Mouse (Mus musculus): ENCODE data around the gene Slc25a53.
"Not testable (repeated sequence)": the region's sequence is repeated elsewhere in the genome, so short reads cannot be mapped to it uniquely, and the experiment has no call there.

The Slc25a53 gene

GRCm38 (mm10) chrX:137038000-137038483 lies at the start of gene Slc25a53:
Slc25a53 (minus strand) TSS chrX:137038302.
- DNase-seq = peak; percentile 89 to 91

DNA sequence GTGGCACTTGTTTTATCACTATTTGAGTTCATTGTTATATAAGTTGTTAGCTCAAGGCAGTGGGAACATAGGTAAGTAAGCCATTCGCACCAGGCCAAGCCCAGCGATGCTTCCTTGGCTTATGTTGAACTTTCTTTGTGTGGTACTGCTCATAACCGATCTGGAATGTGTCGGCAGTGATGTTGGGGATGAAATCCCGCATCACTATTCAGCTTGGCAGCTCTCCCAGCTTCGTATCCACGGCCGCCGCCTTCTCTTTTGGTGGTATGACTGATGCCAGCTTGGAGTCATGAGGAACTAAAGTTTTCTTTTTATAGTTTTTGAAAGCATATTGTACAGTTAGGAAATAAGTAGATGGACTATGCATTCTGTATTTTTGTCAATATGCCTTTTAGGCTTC lies 25.1 kb upstream of the Slc25a53 start:
- DNase-seq = no peak

DNA sequence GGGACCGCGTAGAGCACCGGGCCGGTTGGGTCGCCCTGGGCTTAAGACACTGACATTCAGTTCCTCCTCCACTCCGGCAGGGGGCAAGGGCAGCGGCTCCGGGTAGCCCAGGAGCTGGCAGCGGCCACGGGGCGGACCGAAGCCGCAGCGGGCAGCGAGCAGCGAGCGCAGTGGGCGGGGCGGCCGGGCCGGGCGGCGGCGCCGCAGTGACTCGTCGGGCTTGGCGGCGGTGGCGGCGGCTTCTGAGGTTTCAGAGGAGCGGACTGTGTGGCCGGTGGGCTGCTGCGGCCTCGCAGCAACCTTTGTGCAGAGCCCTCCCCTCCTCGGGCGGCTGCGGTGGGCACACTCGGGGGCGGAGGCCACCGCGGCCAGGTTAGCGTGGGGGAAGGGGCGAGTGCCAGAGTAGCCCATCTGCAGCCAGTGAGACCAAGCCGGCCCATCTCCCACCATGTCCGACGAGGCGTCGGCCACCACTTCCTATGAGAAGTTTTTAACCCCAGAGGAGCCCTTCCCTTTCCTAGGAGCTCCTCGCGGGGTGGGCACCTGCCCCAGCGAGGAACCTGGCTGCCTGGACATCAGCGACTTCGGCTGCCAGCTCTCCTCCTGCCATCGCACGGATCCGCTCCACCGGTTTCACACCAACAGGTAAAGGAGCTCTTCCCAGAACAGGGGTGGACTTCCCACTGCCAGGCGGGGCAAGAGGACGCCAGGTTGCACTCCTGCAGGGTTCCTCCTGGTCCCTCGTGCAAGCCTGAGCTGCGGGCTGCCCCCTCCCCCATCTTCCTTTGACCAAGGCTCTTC lies 11.5 kb upstream of the Slc25a53 start, which contains the start of gene Fam199x:
Gene Fam199x (plus strand): TSS at position 170 of the 801 bp plus-strand sequence.
- DNase-seq = peak; percentile 84 to 85

DNA sequence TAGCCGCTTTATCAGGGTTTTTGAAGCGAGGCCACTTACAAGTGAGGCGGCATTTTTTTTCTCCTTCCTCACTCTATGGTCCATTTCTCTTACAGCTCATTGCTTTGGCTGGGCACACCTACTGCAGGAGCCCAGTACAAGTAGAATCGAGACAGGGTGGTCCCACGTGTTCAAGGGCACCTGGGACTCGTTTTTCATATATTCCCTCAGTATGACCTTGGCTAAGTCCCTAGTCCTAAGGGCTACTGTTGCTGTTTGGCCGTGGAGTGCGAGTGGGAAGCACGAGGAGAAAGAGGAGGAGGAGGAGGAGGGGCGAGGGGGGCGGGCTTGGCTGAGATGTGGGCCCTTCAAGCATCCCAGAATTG lies 10.9 kb upstream of the Slc25a53 start:
- DNase-seq = no peak

DNA sequence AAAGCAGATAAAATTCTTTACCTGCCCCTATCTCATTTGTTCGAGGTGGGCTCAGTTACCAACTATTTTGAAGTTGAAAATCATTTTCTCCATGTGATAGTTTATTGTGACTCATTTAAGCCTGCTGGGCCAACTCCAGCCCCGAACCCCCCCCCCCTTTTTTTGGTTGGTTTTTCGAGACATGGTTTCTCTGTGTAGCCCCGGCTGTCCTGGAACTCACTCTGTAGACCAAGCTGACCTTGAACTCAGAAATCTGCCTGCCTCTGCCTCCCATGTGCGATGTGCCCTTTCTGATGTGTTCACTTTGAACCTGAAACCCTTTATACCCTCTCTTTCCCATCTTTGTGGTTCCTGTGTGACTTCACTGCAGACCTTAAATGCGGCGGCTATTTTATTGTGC lies 400 bp upstream of the Slc25a53 start:
- peak in 1 of 2 experiments; percentile 5 for DNase-seq

DNA sequence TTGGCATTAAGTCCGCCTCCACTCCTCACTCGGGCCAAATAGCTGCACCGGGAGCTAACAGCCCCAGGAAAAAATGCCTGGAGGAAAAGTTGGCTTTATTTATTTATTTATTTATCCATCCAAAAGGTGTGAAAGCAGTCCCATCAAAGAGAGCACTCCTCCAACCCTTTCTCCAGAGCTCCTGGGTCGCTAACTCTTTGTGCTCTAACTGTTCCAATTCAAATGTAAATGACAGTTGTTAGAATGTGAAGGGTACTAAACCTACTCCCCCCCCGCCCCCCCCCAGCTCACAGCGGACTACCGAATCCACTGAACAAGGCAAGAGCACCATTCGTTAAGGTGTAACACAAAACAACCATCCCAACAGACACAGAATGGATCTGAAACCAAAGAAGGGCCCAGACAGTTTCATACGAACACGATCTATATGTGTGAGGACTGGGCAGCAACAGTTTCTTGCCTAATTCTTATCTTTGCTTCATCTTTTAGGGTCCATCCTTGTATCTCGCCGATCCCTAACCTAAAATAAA lies 567 bp downstream of the Slc25a53 start:
- DNase-seq = no peak

DNA sequence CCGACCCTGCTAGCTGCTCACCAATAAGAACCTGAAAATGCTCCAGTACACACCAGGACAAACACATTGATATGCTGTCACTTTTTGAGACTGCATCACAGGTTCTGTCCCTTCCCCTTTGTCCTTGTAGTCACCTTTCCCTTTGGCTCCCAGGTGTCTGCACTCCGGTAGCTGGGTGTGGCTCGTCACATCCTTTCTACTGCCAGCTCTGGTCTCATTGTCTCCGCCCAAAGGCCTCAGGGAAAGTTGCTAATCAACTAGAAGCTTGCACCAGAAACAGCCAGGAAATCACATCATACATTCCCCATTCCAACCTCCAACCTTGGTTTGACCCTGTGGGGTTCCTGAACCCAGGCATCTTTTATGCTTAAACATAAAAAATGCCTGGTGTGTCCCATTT lies 3.8 kb downstream of the Slc25a53 start:
- DNase-seq = no peak

- DNase-seq = no peak
Observed at GRCm38 (mm10) chrX:137031726-137032125, 6.4 kb downstream of the Slc25a53 start.

GRCm38 (mm10) chrX:137030916-137031315 lies 7.2 kb downstream of the Slc25a53 start:
- no peak for DNase-seq

DNA sequence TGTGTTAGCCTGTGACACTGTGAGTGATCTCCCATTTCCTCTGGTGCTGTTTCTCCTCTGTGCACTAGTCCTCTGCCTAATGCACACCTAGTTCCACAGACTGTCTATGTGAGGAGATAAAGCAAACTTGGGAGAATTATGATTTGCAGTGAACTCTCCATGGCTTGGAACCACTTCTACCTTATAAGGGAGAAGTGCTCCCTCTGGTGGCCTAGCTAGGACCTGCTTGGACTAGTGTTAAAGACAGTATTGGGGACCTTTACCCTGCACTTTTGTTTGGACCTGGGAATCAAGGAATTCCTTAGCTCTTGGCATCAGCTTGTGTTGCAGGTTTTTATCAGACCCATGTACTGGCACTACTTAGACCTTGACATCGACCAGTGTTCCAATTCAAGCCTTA lies 18.8 kb downstream of the Slc25a53 start:
- peak; percentile 74 to 87 for DNase-seq

DNA sequence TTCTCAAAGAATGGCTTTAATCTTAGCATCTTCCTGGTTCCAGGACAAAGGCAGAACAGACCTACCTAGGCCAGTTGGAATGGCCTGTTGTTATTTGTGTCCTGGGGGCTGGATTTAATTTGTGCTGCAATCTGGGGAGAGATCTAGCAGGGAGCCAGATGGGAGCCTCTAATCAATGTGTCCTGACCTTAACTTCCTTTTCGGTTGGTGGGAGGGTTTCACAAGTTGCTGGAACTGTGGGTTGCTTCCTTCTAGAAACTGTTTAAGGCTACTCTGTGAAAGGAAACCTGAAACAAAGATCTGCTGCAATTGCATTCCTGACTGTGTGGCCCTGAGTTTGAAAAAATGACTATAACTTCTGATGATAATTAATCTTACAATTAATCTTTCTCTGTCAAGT lies 20.4 kb downstream of the Slc25a53 start:
- DNase-seq = no peak

DNA sequence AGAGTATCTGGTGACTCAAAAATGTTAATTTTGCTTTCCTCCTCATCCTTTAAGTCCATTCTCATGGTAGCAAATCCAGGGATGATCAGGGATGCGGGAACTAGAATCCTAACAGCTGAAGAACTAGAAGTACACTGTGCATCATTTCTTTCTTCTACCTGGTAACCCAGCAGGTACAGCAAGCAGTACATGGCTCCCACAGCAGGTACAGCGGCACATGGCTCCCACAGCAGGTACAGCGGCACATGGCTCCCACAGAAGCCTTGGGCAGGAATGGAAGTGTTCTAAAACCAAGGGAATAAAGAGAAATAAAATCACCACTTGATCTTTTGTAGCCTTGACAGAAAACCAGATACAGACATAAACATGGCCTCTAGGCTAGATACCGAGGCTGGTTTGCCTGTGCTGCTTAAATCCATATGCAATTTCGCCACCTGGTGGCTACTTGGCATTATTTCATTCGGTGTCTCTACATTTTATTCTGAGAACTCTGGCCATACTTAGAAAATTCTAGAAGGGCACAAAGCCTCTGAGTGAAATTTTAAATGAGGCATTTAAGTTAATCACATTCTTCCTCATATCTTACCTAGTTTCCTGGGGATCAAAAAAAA lies 22.9 kb downstream of the Slc25a53 start:
- peak; percentile 69 to 72 for DNase-seq

DNA sequence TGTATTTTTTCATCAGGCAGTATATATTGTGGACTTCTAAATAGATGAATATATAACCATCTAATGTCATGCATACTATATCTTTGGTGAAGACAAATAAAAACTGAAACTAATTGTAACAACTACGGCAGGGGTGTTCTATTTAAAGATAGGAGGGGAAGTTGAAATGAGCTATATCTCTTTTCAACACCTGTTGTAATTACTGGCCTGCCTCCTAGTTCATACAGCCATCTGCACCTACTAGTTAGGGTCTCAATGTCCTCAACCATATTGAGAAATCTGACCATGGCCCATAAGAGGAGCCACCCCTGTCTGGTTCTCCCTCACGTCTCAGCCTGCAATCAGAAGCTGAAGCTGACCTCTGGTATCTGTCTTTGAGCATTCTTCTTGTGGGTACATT lies 41.8 kb downstream of the Slc25a53 start:
- DNase-seq = no peak

DNA sequence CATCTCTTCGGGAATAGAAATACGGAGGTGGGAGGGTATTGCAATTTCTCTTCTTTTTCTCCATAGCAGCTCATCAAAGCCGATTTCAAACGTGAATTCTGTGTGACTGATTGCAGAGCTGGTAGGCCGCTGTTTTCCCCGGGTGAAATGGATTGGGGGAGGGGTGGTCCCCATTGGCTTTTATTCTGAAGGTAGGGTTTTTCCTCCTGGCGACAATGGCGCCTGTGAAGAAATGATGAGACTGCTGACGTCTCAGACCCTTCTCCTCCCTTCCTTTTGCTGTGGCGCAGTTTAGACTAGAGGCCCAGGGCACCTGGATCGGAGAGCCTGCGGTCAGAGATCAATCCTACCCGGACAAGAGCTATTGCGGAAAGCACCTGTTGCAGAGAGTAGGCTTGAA lies 44.5 kb downstream of the Slc25a53 start:
- DNase-seq = peak; percentile 49 to 66

GRCm38 (mm10) chrX:136992978-136993547 lies 45.0 kb downstream of the Slc25a53 start, which contains the start of gene Zcchc18:
Zcchc18 (plus strand) TSS chrX:136993155.
- peak; percentile 86 to 87 for DNase-seq

GRCm38 (mm10) chrX:136992191-136992965 lies 45.7 kb downstream of the Slc25a53 start:
- peak; percentile 47 to 54 for DNase-seq

DNA sequence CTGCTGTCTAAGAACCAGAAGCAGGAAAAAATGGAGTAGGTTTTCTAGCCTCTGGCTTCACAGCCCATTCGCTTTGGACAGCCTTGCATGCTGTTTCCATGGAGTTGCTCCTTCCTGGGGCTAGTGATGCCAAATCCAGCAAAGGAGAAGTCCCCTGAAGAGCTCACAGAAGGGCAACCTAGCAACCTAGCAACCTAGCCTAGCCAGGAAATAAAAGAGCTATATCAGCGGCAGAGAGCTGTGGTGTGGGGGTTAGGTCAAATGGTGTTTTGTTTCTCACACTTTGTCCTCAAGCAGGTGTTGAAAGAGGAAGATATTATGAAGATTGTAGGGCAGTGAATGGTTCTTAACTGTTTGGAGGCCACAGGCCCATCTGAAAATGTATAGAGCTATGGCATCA lies 46.8 kb downstream of the Slc25a53 start:
- DNase-seq = peak; percentile 12 to 16

GRCm38 (mm10) chrX:136986039-136986438 lies 52.1 kb downstream of the Slc25a53 start:
- no peak for DNase-seq

DNA sequence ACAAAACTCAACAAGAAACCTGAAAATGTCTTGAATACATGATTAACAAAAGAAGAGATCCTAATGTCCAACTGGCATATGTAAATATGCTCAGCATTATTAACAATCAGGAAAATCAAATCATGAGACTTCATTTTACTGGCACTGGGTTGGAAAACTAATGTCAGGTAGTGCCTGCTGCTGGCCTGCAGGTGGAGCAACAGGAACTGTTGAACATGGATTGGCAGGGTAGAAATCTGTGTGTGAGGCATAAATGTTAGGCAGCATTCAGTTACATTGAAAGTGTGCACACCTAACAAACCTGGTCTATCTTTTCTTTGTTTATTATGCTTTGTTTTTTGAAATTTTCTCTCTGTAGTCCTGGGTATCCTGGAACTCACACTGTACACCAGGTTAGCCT lies 59.5 kb downstream of the Slc25a53 start:
- DNase-seq = peak; percentile 22 to 41

GRCm38 (mm10) chrX:136976424-136977084 lies 61.5 kb downstream of the Slc25a53 start, which contains the start of the genes Tmsb15l and Tmsb15b1:
Tmsb15l (minus strand) TSS chrX:136976869.
Tmsb15b1 (minus strand) TSS chrX:136976874.
- DNase-seq = peak; percentile 61 to 80

DNA sequence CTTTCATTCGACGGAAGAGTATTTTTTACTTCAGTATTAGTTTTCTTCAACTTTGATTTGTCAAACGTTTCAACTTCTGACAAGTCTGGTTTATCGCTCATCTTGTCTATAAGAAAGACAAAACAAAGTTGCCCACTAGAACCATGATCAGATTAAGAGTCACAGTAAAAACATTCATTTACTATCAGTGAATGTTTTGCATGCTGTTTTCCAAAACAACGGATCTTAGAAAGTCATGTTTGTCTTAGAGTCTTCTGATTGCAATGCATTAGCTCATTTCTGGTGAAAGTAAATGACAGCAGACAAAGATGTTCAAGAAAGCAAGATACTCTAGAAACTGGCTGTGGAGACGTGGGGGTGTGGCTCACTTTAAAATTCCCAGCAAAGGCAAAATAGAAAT lies 62.7 kb downstream of the Slc25a53 start, which contains the start of gene Tmsb15b2:
Gene Tmsb15b2 (minus strand): TSS at position 101 of the 400 bp plus-strand sequence.
- DNase-seq = not testable (repeated sequence)

DNA sequence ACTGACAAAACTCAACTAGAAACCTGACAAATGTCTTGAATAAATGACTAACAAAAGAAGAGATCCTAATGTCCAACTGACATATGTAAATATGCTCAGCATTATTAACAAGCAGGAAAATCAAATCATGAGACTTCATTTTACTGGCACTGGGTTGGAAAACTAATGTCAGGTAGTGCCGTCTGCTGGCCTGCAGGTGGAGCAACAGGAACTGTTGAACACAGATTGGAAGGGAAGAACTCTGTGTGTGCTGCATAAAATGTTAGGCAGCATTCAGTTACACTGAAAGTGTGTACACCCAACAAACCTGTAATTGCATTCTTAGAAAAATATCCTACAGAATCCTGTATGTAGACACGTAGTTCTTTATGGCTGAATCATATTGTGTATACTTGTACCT lies 78.4 kb downstream of the Slc25a53 start:
- DNase-seq = peak; percentile 40 to 49

Measured in cerebellum, postnatal 14 days (tissue).